Mouse (Mus musculus) brown adipose tissue, adult 24 weeks (tissue): ENCODE results near the gene Slc22a6. TPM values are rescaled to one million over a fixed set of nuclear protein-coding genes. Genes with fewer than 3 reads are reported as not detected.

Source experiments
- H3K27ac ChIP-seq: fragments of 200-500 bp; replicated peaks from 2 replicates; pipeline ENCODE4 v1.5.1; 2012; ENCODE audit warnings: low read depth, mild to moderate bottlenecking, low read length
- H3K4me1 ChIP-seq: fragments of 200-500 bp; 2 replicates; pipeline ENCODE4 v1.6.1; 2012; ENCODE audit warnings: low read length, mixed read lengths; ENCODE audit not compliant: control insufficient read depth, insufficient read depth, insufficient read length
- H3K4me3 ChIP-seq: fragments of 200-500 bp; 2 replicates; pipeline ENCODE4 v1.5.1; 2012; ENCODE audit warnings: low read depth, mild to moderate bottlenecking, low read length, moderate library complexity; ENCODE audit not compliant: insufficient read depth
- polyA plus RNA-seq: library from polyadenylated mRNA; stranded (reverse); fragments of >200 nt; gene quantifications from 2 replicates; pipeline ENCODE4 v1.2.4, GENCODE M21; 2012; ENCODE audit not compliant: missing spikeins, insufficient read depth, insufficient read length

Gene Slc22a6
- polyA plus RNA-seq, 1 experiment: not detected

- H3K4me3 ChIP-seq: no peak overlapping the region
- H3K27ac ChIP-seq: no peak overlapping the region
- H3K4me1 ChIP-seq: no peaks in the 10 kb centered on the region
Measured at GRCm38 (mm10) chr19:8594518-8594917, 23.3 kb upstream of the Slc22a6 start.

GRCm38 (mm10) chr19:8597269-8597668, 20.6 kb upstream of the Slc22a6 start:
- H3K4me1 ChIP-seq: no peaks in the 10 kb centered on the region
- no peak overlapping the region for H3K4me3 ChIP-seq
- H3K27ac ChIP-seq: no peak overlapping the region

- Histone ChIP-seq H3K27ac (no peak overlapping the region), H3K4me3 (no peak overlapping the region), H3K4me1 (no peaks in the 10 kb centered on the region)
Measured at GRCm38 (mm10) chr19:8599229-8599628, 18.6 kb upstream of the Slc22a6 start.

- Histone ChIP-seq H3K27ac (no peak overlapping the region), H3K4me1 (no peaks in the 10 kb centered on the region), H3K4me3 (no peak overlapping the region)
Measured at GRCm38 (mm10) chr19:8601922-8602321, 15.9 kb upstream of the Slc22a6 start.

GRCm38 (mm10) chr19:8602914-8603313, 14.9 kb upstream of the Slc22a6 start:
- Histone ChIP-seq H3K27ac (no peak overlapping the region), H3K4me1 (no peaks in the 10 kb centered on the region), H3K4me3 (no peak overlapping the region)

- Histone ChIP-seq H3K27ac (no peak overlapping the region), H3K4me3 (no peak overlapping the region), H3K4me1 (no peaks in the 10 kb centered on the region)
Measured at GRCm38 (mm10) chr19:8604536-8605240, 13.2 kb upstream of the Slc22a6 start.

- H3K4me1 ChIP-seq: no peaks in the 10 kb centered on the region
- H3K4me3 ChIP-seq: no peak overlapping the region
- H3K27ac ChIP-seq: no peak overlapping the region
Measured at GRCm38 (mm10) chr19:8605241-8605558, 12.6 kb upstream of the Slc22a6 start.

GRCm38 (mm10) chr19:8611358-8612123, 6.3 kb upstream of the Slc22a6 start:
- H3K27ac ChIP-seq: no peak overlapping the region
- no peak overlapping the region for H3K4me3 ChIP-seq
- no peaks in the 10 kb centered on the region for H3K4me1 ChIP-seq

- no peak overlapping the region for H3K4me3 ChIP-seq
- no peak overlapping the region for H3K27ac ChIP-seq
- no peaks in the 10 kb centered on the region for H3K4me1 ChIP-seq
Measured at GRCm38 (mm10) chr19:8613111-8613510, 4.7 kb upstream of the Slc22a6 start.

GRCm38 (mm10) chr19:8614343-8614742, 3.5 kb upstream of the Slc22a6 start:
- Histone ChIP-seq H3K4me1 (no peaks in the 10 kb centered on the region), H3K27ac (no peak overlapping the region), H3K4me3 (no peak overlapping the region)

GRCm38 (mm10) chr19:8616314-8616713, 1.5 kb upstream of the Slc22a6 start:
- H3K27ac ChIP-seq: no peak overlapping the region
- no peaks in the 10 kb centered on the region for H3K4me1 ChIP-seq
- H3K4me3 ChIP-seq: no peak overlapping the region

GRCm38 (mm10) chr19:8621098-8621497, 3.3 kb downstream of the Slc22a6 start:
- H3K4me1 ChIP-seq: no peaks in the 10 kb centered on the region
- no peak overlapping the region for H3K27ac ChIP-seq
- H3K4me3 ChIP-seq: no peak overlapping the region

GRCm38 (mm10) chr19:8630249-8630648, 12.4 kb downstream of the Slc22a6 start:
- H3K27ac ChIP-seq: no peak overlapping the region
- H3K4me1 ChIP-seq: no peaks in the 10 kb centered on the region

GRCm38 (mm10) chr19:8630826-8631225, 13.0 kb downstream of the Slc22a6 start:
- Histone ChIP-seq H3K4me3 (no peak overlapping the region), H3K27ac (no peak overlapping the region), H3K4me1 (no peaks in the 10 kb centered on the region)

More at GRCm38 (mm10) chr19:8630249-8630648, 12.4 kb downstream of the Slc22a6 start:
- H3K4me3 ChIP-seq: no peak overlapping the region

- no peak overlapping the region for H3K27ac ChIP-seq
- no peaks in the 10 kb centered on the region for H3K4me1 ChIP-seq
- no peak overlapping the region for H3K4me3 ChIP-seq
Measured at GRCm38 (mm10) chr19:8632029-8632428, 14.2 kb downstream of the Slc22a6 start.

- no peaks in the 10 kb centered on the region for H3K4me1 ChIP-seq
- no peak overlapping the region for H3K27ac ChIP-seq
- no peak overlapping the region for H3K4me3 ChIP-seq
Measured at GRCm38 (mm10) chr19:8642086-8642485, 24.2 kb downstream of the Slc22a6 start.
